Mouse (Mus musculus): ENCODE measurements around the gene Arl13b.

The Arl13b gene

DNA sequence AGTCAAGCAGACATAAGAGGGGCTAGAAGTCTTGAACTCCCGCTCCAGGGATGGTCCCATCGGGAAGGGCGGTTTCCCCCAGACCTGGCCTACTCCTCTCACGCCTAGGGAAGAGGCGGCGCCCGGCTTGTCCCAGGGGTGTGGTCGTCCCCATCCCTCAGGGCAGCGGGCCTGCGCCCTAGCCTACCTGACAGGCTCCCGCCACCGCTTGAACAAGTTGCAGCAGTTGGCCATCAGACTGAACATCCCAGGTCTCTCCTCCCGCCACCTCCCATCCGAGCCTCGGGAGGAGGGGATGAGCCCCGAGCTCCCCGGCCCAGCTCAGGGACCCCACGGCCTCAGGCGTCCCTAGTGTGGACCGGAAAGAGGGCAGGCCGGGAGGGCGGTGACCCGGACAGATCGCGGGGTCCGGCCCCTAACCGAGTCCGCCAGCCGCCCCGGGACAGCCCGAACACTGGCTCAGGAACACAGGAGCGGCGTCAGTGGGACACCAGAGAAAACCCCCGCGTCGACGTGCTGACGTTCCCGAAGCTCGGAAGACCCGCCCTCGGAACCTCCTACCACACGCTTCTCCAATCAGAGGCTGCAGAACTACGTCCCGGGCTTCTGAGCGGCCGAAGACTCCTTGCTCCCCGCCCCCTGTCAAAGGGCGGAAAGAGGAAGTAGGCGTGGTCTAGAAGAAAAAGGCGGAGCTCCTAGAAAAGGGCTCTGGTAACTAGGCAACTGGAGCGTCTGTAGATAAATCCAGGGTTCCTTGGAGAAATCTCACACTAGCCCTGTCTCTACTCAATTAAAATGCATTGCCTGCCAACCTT lies at the start of gene Arl13b:
Arl13b (minus strand) TSS at position 543 of the 815 bp plus-strand sequence.
- in situ Hi-C loops (cut with MboI): no loop called here

DNA sequence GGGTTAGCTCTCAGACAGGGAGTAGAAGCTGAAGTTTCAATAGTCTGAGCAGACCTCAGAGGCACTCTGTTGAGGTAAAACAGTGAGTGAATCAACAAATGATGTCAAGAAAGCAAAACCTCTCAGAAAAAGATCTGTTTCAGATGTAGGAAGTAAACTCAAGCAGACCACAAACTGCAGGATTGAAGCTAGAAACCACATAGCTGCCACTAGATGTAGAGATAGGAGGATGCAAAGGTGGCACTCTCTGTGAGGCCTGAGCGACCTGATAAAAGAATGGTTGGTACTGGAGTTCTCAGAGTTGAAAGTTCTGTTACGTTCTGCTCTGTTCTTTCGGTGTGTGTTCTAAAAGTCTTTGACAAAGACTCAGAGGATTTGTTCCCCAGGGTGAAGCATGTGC lies 49.0 kb upstream of the Arl13b start:
- in situ Hi-C loops (cut with MboI): no loop called here

GRCm38 (mm10) chr16:62874065-62874464 lies 27.2 kb upstream of the Arl13b start:
- in situ Hi-C loops (cut with MboI): no loop called here

- in situ Hi-C loops (cut with MboI): no loop called here
These were observed 26.3 kb upstream of the Arl13b start for GRCm38 (mm10) chr16:62873180-62873579.

DNA sequence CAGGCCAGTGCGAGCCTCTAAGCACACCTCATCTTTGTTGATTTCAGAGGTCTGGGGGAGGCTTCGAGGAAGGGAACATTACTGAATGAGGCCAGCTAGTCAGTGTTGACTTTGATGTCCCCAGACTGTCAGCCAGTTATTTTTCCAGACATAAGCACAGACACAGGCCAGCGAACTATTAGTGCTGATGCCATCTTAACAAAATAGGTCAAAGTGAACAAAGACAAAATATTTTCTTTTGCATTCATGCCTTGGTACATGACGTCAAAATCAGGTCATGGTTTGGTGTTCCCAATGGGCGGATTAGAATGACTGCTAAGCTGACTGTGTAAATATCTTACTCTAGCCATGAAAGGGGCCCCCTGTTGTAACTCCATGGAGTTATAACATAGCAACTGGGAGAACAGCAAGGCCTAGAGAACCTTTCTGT lies 25.9 kb upstream of the Arl13b start:
- in situ Hi-C loops (cut with MboI): no loop called here

DNA sequence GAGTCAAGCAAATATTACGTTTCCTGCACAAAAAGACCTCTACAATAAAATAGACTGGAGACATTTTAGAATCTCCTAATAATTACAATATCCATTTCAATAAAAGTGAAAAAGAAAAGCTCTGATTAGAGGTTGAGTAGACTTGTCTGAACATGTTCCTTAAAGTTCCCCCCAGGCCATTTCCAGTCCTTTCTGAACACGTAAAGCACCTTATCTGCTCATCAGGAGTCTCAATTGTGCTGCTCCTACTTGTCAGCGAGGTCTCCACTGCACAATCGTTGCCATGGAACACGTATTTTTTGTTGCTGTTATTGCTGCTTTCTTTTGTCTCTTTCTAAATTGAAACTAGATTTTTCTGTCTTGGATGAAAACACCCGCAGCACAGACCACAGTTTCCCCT lies 14.6 kb upstream of the Arl13b start:
- in situ Hi-C loops (cut with MboI): no loop called here

DNA sequence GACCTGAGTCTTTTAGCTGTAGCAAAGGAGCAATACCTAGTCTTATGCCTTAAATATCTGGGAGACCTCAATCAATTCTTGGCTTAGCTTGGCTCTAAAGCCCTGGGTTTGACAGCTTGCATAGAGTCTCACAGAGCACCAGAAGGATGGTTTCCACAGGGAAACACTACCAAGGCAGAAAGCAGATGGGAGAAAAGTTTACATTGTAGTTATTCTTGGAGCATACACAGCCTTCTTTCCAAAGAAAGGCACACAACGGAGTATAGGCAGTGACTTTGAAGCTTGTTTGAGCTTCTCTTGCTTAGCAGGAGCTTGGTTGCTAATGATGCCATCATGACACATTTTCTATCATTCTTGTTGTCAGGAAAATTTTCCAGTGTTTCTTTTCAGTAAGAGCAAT lies 13.3 kb upstream of the Arl13b start:
- in situ Hi-C loops (cut with MboI): no loop called here

DNA sequence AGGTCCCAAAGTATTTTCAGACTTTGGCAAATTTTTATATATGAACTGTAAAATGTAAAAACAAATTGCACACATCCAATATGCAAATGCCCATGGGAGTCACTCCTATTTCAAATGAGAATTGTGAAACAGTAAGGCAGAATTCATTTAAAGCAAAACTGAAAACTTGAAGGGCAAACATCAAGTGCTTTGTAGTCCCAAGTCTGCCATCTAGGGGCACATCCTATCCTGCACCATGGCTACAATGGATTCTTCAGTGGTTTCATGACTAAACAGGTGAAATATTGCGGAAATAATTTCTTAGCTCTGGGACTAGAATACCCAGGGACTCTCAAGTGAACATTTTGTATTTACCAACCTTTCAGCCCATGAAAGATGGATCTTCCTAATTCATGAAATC lies 11.2 kb upstream of the Arl13b start:
- in situ Hi-C loops (cut with MboI): no loop called here

- in situ Hi-C loops (cut with MboI): no loop called here
These were observed 10.7 kb upstream of the Arl13b start for GRCm38 (mm10) chr16:62857498-62857897.

DNA sequence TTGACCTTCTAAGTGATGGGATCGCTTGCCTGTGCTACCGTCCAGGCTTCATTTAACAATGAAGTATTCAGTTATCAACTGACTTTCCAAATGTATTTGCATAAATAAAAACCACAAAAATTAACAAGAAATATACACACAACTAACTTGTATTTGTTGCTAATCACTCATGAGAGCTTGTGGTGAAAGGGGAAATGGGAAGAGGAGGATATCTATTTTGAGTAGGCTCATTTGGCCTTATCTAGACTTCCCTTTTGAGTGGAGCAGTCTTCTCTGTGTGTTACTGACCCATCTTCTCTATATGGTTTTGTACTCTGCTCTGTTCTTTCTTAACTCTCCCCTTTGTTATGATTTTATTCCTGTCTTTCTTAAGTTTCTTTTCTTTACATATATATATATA lies 9.4 kb upstream of the Arl13b start:
- in situ Hi-C loops (cut with MboI): no loop called here

- in situ Hi-C loops (cut with MboI): no loop called here
These were observed 8.5 kb upstream of the Arl13b start for GRCm38 (mm10) chr16:62855385-62855784.

DNA sequence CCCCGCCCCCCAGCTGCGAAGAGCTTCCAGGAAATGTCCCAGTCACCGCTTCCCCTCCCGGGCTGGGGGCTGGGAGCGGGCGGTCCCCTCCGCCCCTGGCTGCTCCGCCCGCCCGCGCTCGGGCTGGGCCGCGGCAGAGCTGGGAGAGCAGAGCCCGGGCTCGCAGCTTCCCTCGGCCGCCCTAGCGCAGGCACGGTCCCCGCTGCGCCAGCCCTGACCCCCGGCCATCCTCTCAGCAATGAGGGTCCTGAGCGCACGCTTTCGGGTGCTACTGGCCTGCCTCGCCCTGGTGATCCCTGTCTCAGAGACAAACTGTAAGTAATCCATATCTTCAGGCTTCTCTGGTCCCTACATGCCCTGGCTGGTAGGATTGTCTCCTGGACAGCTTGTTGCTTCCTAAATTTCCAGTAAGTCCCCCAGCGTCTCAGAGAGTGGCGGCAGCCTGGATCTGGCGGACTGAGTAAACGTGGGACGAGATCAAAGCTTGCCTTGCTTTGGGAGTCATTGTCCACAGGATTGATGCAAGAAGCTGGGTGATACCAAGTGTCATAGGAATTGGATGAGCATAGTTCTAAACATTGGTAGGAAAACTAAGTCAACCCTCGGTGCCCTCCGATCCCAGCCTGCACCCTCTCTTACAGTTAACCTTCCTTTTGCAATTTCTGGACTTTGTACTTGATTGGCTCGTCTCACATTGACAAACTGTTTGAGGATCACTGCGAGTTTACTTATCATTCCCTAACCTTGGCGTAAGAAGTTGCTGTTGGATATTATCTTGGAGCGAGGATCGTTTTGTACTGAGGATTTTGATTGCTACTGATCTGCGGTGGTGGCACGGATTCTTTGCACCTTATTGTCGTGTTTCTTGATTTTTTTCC lies 7.6 kb upstream of the Arl13b start, which contains the start of gene Pros1:
Pros1 (plus strand) TSS at position 117 of the 878 bp plus-strand sequence.
- in situ Hi-C loops (cut with MboI): no loop called here

DNA sequence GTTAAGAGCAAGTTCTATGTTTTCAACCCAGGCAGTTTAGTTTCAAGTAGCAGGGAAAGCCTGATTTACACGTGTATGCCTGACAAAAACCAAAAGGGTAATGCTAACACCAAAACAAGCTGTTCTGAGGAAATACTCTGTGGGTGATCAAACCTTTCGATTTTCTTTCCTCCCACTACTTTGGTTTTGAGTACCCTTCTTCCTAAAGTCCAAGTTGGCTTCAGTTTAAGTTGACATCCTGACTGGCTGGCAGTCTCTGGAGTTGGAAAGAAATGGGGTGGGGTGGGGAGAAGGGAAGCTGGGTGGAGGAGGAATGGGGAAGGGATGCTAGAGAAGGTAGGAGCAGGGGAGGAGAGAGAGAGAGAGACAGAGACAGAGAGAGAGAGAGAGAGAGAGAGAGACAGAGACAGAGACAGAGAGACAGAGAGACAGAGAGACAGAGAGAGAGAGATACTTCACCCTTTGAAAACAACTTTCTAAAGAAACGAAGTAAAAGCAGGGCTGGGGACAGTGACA lies 6.8 kb upstream of the Arl13b start:
- in situ Hi-C loops (cut with MboI): no loop called here

DNA sequence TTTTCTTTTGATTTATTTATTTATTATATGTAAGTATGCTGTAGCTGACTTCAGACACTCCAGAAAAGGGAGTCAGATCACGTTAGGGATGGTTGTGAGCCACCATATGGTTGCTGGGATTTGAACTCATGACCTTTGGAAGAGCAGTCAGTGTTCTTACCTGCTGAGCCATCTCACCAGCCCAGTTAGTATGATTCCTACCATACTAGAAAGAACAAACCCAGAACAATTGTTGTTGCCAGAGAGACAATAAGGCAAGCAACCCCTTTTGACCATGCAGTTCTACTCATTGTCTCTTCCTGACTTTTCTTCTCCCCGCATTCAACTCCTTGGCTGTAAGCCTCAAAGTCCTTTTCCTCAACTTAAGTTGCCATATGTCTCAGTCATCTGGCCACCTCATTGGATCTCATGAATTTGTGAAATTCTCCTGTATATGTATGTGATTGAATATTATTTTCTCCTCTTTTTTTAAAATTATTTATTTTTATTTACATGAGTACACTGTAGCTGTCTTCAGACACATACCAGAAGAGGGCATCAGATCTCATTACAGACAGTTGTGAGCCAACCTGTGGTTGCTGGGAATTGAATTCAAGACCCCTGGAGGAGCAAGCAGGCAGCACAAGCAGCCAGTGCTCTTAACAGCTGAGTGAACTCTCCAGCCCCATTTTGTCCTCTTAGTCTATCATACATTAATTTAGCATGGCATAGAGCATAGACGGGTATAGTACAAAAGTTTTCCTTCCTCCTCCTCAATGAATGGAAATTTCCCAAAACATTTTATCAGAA lies 5.8 kb upstream of the Arl13b start:
- in situ Hi-C loops (cut with MboI): no loop called here

- in situ Hi-C loops (cut with MboI): no loop called here
These were observed 1.5 kb downstream of the Arl13b start for GRCm38 (mm10) chr16:62845341-62845740.

- in situ Hi-C loops (cut with MboI): no loop called here
These were observed 12.7 kb downstream of the Arl13b start for GRCm38 (mm10) chr16:62834016-62834735.

GRCm38 (mm10) chr16:62832481-62832880 lies 14.4 kb downstream of the Arl13b start:
- in situ Hi-C loops (cut with MboI): no loop called here

- in situ Hi-C loops (cut with MboI): no loop called here
These were observed 14.8 kb downstream of the Arl13b start for GRCm38 (mm10) chr16:62832027-62832426.

GRCm38 (mm10) chr16:62826156-62827001 lies 20.5 kb downstream of the Arl13b start:
- in situ Hi-C loops (cut with MboI): no loop called here

DNA sequence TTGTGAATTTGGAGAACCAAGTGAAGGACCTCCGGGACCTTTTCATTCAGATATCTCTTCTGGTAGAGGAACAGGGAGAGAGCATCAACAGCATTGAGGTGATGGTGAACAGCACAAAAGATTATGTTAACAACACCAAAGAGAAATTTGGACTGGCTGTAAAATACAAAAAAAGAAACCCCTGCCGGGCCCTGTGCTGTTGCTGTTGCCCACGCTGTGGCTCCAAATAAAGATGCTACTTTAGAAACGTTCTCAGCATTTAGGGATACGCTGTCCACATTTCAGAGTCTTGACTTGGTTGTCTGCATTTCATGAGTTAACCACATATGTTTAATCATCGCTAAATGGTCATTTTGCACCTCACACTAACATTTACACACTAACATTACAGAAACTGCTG lies 24.4 kb downstream of the Arl13b start:
- in situ Hi-C loops (cut with MboI): no loop called here

Data from mature B cell (primary cell).